Mouse (Mus musculus) skeletal muscle tissue, adult 2 months (tissue): ENCODE results near the gene Zdhhc18.

Experiments
- DNase-seq: peaks from one replicate; pipeline ENCODE4 v3.0.0-alpha.2; 2012; ENCODE audit warnings: low read depth, low spot score

Zdhhc18 gene

DNA sequence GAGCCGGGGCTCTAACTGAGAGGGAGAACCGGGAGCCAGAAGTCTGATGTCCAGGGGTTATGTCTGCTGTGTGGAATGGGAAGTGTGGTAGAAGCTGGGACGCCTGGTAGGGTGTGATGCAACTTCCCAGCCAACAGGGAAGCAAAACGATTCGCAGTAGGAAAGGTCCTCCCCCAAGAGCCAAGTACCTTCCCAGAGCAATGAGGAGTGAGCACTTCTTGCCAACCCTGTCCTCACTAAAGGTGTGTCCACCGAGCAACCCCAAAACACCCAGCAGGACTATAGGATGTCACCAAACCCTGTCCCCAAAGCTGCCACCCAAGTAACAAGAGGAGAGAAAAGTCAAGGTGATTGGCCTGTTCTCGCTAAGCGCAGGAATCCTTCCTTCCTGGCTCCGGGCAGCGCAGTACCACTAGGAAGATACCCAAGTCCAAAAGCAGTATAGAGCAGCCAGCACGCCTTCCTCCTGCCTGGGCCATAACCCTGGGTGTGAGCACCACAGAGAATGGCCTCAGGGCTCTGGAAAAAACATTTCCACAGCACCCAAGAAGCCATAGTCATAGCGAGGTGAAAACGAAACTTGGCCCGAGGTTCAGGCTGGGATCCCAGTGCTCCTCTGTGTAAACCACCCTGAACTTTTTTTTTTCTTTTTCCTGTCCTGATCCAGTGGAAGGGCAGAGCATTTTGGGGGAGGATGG is 18.7 kb downstream of the Zdhhc18 start:
- no peak for DNase-seq

DNA sequence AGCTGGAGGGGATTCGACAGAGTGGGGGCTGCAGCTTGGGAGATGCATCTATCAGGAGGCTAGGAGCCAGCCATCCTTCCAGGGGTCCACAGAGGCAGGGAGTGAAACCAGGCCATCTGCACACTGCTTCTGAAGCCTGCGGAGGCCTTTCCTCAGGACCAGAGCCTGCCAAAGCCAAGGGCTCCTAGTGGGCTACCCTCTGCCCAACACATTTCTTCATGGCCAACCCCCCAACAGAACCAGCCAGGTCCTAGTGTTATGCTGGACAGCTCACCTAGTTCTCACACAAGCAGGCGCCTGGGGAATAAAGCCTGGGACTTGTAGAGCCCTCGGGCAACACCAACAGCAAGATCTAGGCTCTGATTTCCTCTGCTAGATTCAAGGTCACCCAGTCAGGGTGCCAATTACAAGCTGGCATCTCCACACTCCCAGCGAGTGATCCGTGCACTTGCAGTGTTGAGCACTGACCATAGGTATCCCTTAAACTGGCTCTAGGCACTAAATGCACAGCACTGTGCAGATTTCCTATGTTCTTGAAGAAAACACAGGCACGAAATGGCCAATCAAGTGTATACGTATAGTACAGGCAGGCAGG is 19.5 kb downstream of the Zdhhc18 start:
- no peak for DNase-seq

DNA sequence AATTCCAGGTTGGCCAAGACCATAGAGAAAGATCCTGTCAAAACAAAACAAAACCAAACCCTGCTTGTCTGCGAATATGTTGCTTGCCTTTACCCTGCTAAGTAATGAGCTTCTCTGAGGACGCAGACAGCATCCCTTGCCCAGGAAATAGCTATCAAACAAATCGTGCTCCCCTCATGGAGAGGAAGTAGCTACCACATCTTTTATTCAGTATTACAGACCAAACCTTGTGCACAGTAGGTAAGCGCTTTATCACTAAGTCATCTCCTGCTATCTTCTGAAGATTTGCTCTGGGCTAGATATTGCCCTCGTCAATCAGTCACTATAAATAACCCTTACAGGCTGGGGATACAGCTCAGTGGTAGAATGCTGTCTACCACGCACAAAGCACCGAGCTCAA is 20.8 kb downstream of the Zdhhc18 start:
- no peak for DNase-seq

DNA sequence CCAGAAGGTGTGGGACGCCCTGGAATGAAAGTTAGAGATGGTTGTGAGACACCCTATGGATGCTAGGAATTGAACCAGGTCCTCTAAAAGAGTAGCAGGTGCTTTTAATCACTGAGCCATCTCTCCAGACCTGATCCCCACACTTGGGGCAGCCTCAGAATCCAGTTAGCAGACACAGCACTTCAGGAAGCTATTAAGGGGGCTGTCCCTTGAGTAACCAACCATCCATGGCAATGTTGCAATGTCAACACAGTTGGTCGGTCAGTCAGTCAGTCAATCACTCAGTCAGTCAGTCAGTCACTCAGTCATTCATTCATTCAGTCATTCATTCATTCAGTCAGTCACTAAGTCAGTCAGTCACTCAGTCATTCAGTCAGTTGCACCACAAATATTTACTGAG is 21.4 kb downstream of the Zdhhc18 start:
- no peak for DNase-seq

DNA sequence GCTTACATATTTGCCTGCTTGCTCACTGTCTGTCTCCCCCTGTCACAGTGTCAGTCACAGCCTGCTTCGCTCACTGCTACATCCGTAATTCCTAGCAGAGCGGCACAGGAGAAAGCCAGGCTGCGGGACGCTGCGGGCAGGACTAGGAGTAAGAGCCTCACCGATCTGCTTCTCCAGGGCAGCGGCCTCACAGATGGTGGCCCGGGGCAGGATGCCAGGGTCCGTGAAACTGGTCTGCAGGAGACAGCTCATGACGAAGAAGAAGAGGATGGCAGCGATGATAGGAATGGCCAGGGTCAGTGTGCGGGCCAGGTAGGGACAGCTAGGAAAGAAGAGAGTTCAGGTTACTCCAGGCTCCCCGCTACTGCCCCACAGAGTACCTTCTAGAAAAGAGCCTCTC is 22.9 kb downstream of the Zdhhc18 start:
- DNase-seq = no peak

DNA sequence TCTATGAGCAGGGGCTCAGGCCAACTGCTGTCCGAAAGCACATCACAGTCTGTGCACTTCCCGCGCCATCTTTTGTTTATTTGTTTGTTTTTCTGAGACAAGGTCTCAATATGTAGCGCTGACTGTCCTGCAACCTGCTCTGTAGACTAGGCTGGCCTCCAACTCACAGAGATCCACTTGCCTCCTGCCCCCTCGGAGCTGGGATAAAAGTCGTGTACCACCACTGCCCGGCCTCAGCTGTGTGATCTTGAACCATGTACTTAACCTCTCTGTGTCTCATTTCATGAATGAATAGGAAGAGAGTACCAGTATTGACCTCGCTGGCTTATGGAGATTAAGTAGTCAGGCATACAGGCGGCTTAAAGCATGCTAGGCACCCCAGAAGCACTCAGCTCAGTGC is 23.3 kb downstream of the Zdhhc18 start:
- no peak for DNase-seq

DNA sequence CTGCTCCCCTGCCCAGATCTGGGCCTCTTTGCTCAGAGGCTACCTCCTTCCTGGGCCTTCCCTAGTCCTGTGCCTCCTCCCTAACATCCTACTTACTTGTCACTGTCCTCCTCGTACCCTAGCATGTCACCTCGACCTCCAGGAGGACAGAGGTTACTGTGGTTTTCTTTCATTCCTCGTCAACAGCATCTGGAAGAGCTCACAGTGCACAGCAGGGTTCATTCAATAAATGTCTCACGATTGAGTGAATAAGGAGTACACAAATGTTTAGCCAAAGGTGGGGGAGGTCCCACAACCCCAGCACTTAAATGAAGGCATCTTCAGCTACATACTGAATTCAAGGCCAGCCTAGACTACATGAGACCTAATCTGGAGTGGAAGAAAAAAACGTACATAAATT is 23.7 kb downstream of the Zdhhc18 start:
- no peak for DNase-seq

DNA sequence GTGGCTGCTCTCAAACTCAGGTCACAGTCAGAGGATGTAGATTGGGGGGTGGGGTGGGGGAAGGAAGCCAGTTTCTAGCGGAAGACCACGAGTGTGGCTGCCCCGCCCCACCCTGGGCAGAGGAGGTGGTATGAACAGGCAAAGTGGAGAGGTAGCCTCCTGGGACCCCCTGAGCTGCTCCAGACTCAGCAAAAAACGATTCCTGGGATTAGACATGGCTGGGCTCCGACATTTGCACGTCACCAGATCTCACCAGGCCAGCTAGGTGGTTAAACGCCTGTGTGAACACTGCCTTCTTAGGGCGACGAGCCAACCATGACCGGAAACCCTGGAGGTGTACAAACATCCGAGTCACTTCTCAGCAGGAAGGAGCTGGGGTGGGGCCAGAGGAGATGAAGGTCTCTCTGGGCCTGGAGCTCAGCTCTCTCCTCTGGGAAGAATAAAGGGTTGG is 24.3 kb downstream of the Zdhhc18 start:
- DNase-seq = no peak

DNA sequence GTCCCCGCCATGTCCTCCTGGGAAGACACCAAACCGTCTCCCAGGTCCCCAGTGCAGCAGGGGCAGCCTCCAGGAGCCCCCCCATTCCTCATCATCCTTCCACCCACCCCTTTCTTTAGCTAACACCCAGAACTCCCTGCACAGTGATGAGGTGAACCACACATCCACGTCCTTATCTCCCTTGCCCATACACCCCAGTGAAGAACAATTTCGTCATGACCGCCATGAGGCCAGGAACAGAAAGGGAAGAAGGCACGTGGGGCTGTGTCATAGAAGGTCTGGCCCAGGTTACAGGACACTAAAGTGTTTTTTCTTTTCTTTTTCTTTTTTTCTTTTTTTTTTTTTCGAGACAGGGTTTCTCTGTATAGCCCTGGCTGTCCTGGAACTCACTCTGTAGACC is 25.1 kb downstream of the Zdhhc18 start:
- no peak for DNase-seq

DNA sequence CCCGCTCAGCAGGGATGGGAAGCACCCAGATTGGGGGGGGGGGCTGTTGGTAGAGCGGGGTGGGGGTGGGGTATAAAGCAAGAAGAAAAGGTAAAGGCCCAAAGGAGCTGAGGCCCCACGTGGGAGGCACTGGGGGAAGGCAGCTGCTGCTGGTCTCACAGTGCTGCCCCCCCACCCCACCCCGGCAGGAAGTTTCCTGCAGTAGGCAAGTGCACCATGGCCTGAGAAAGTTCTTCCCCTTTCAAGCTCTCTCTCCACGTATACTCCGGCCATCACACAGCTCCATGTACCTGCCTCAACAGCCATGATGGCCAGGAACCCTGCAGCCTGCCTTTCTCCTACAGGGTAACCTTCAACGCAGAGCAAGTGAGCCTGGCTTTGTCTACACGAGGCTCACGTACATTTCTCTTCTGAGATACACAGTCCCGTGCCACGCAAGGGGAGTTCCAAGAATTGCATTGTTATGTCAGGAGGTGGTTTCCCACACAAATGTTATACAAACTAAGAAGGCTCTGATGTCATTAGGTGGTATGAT is 27.7 kb downstream of the Zdhhc18 start:
- no peak for DNase-seq

DNA sequence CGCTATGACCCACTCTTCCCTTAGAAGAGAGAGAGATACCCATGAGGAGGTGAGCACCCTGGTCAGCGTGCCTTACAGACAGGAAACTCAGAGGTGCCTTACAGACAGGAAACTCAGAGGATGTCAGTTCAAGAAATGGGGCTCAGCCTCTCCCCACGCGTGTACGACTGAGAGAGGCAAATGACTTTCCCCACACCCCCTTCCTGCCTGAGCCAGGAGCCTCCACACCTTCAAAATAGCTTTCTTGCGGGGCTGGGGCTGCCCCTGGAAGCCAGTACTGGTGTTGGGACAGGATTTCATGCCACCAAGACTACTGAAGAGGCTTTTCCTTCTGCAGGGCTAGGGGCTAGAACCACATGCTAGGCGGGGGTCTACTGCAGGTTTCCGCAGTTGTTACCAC is 29.3 kb downstream of the Zdhhc18 start:
- no peak for DNase-seq

DNA sequence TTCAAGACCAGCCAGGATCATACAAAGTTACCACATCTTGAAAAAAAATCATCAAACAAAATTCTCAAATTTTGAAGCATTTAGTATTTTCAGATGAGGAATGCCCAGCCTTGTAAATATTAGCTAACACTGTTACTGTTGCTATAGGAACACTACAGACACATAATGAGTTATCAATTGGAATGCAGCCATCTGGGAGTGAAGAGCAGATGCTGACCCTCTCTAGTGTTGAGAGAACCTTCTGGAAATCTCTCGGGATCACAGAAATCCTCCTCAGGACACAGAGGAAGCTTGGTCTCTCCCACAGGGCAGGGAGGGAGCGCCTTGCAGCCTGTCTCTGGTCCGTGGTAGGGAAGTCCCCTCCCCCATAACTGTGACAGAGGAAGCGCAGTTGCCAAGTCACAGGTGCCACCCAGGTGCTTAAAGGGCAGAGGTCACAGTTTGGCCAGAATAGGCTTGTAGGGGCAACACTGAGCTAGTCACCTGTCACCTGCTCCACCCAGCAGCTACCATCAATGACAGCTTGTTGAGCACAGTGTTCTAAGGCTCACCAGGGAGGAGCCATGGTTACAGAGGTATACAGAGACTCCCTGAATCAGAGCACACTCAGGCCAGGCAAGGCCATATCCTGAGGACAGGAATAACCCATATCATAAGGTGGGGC is 30.3 kb downstream of the Zdhhc18 start:
- DNase-seq = no peak

DNA sequence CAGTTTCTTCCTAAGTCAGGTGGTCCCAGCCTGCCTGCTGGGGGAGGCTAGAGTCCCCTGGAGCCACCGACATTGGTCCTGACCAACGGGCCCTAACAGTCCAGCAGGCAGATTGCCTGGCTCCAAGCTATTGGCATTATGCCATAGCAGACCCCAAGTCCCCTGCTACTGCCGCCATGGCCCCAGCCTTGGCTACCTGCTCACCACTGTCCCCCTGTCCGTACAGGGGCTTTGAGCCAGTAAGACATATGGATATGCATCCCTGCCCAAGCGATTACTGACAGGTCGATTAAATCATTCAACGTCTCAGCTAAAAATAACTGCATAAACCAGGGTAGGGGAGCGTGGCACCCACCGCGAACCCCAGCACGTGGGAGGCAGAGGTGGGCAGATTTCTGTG is 32.0 kb downstream of the Zdhhc18 start:
- no peak for DNase-seq

DNA sequence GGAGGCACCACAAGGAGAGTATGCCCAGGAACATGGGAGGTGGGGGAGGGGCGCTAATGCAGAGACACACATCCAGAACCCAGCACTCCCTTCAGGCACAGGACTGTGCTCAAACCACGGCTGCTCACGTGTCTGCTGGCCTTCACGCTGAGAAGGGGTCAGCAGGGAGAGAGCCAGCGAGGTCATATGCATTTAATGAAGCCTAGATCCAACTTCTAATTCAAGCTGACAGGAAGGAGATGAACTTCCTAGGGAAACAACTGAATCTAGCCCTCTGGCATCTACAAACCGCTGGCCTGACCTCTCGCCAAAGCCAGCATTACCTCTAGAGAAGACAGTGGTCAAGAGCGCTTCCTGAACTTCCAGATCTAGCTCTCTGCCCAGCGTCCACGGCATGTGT is 34.5 kb downstream of the Zdhhc18 start:
- no peak for DNase-seq

DNA sequence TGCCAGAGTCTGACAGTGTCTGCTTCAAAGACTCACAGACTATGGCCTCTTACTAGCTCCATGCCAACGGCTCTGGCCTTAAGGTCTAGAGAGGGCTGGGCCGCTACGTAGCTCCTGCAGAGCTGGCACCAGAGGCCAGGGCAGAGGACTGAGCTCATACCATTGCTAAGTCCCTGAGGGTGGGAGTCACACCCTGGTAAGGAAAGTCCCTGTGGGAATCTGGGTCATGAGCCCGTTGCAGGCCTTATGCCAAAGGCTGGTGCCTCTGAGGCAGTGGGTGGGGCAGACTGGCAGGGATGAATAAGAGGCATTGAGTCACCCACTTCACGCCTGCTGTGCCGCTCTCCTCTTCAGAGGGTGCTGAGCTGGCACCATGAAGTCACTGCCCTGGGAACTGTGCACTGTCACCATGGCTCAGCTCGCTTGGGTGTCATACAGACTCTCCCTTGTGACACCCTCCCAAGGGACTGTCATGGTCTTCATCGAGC is 35.6 kb downstream of the Zdhhc18 start:
- peak; percentile 46 for DNase-seq

DNA sequence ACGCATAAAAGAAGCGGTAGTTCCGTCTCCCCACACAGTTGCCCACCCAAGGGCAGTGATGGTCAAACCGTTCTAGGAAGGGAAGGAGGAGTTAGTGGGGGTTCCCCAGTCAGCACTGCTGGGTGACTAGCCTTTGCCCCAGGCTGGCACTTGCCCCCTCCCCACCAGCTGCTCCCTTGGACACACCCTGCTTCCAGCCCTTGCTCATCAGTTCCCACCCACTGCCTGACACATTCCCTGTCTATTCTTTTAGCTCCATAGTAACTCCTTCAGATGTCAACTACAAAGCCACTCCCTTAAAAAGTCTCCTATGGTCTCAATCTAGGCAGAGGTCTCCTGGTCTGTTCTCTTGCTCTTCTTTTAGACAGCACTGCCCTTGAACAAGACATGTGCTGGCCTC is 36.1 kb downstream of the Zdhhc18 start:
- no peak for DNase-seq

DNA sequence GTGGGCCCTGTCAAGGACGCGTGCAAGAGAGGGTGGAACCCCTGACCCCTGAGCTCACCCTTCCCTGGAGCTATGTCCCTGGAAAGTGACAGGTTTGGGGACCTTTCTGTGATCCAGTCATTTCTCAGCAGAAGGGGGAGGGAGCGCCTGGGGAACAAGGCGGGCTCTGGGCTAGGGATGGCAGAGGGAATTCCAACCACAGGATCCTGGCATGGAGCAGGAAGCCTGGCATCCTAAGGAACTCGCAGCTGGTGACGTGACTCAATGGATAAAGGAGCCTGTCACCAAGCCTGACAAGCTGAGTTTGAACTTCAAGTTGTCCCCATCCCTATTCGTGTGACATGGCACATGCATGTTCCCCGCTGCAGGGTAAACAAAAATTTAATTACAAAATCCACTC is 36.9 kb downstream of the Zdhhc18 start:
- DNase-seq = no peak

DNA sequence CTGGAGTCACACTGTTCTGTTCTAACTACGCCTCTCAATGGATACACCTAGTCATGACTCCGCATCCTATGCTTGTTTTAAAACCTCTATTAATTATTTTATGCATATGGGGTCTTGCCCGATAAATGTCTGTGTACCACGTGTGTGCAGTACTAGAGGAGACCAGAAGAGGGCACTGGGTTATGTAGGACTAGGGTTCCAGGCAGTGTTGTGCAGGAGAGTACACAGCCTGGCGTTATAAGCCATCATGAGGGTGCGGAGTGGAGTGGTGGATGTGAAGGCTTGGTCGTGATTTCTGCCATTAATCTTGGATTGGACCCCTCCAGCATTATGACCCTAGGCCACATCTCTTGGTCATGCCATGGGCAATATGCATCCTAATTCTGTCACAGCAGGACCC is 37.5 kb downstream of the Zdhhc18 start:
- DNase-seq = no peak

DNA sequence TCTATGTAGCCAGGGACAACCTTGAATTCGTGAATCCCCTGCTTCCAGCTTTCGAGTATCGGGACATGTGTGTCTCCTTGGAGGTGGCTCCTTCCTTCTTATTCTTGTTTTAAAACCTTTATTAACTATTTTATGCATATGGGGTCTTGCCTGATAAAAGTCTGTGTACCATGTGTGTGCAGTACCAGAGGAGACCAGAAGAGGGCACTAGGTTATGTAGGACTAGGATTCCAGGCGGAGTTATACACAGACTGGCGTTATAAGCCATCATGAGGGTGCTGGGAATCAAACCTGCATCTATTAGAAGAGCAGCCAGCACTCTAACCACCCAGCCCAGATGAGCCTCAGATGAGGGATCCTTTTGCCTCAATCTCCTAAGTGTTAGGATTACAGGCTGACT is 38.1 kb downstream of the Zdhhc18 start:
- no peak for DNase-seq

DNA sequence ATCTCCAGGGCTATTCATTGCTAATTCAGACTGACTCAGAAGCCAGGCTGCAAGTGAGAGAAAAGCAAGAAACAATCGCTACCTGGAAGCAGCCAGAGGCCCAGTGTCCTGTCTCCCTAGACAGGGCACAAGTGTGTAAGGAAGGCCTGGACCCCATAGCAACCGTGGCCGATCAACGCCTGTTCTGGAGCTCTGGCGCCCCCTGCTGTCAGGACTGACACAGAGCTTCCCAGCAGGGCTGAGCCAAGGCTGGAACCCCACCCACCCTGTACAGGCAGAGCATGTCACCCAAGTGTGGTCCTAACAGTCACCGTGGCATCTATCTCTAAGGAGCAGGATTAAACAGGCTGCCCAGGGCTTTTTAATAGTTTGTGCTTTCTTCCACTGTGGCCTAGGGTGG is 40.2 kb downstream of the Zdhhc18 start:
- peak; percentile 49 for DNase-seq

DNA sequence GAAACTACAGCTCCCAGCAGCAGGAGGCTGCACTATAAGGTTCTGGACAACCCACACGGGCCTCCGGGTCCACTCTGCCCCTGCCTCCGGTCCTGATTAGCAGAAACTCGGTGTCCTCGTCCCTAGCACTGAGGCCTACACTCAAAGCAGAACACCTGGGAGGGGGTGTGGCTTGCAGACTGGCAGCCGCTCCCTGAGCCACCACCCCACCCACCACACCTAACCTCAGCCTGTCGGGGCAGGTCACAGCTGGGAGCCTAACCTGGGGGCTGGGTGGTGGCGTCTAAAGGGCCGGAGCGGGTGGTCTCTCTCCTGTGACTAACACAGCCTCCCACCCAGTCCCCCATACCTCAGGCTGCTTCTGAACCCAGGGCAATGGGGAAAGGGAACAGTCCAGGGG is 42.7 kb downstream of the Zdhhc18 start:
- DNase-seq = no peak

DNA sequence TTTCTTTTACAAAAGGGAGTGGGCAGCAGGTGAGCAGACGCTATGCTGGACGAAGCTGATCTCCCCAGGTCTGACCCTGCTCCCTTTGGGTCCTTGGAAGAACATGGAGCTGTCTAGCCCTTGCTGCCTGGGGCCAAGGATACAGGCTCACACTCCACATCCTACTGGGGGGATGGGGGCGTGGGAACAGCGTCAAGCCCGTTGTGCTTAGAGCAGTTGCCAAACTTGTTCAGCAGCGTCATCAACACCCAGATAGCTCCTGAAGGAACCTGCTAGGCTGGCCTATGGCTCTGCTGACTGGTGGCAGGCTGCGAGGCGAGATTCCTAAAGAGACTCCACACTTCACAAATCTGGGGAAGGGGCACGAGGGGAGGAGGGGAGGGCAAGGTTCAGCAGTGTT is 44.6 kb downstream of the Zdhhc18 start:
- DNase-seq = no peak

DNA sequence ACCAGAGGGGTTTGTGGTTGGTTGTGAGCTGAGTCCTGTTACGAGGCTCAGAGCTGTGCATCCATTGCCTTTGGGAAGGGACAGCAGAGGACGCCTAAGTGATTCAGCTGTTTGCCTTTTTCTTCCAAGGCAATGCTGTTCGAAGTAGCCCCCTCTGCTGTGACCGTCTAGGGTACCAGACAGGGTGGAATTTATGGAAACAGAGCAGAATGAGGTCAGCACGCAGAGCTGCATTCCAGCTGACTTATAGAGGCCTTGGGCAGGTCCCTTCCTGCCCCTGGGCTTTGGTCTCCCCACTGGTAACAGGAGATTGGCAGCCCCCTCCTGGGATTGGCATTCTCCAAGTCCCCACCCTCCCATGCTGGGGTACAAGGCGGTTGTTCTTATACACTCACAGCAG is 45.1 kb downstream of the Zdhhc18 start:
- DNase-seq = no peak
